7 mouse cellular contexts compared by ENCODE assay signal in genomic region chr8:116944385-116944696, GRCm38 (mm10). TPM values are rescaled to one million over a fixed set of nuclear protein-coding genes. Genes with fewer than 3 reads are reported as not detected.
A peak's percentile ranks its signal among the peaks of the same experiment; 100 is the strongest.
DNase-seq lines count a peak whose midpoint lies in the region; ATAC-seq and TF ChIP-seq lines count a peak whose summit lies in the region.

No protein-coding gene starts in this region.

- no peaks in the 10 kb centered on the region for H3K27me3 ChIP-seq in spleen, adult 2 months (ENCODE audit: control insufficient read depth, insufficient read depth, low read length)
- H3K27me3 ChIP-seq in forebrain, embryonic 14.5 days (replicated peaks; ENCODE audit: control insufficient read depth, insufficient read depth, low read length) = no peaks in the 10 kb centered on the region
- H3K27me3 ChIP-seq in liver, embryonic 13.5 days = no peaks in the 10 kb centered on the region
- H3K27me3 ChIP-seq in stomach, embryonic 16.5 days (ENCODE audit: control insufficient read depth, insufficient read depth, low read length) = no peaks in the 10 kb centered on the region

- ATAC-seq in forebrain, embryonic 14.5 days = no peak
- ATAC-seq in liver, embryonic 13.5 days (ENCODE audit: low read depth) = no peak
- ATAC-seq in stomach, embryonic 16.5 days (ENCODE audit: insufficient read depth, low FRiP score) = no peak

- H3K4me1 ChIP-seq in spleen, adult 2 months (ENCODE audit: control insufficient read depth, insufficient read depth, insufficient read length) = peaks cover 20% of the 10 kb centered on the region
- H3K4me1 ChIP-seq in forebrain, embryonic 14.5 days (ENCODE audit: control insufficient read depth, insufficient read depth, low read length) = peaks cover 8% of the 10 kb centered on the region
- H3K4me1 ChIP-seq in liver, embryonic 13.5 days (replicated peaks) = peaks cover 61% of the 10 kb centered on the region
- H3K4me1 ChIP-seq in stomach, embryonic 16.5 days (ENCODE audit: control insufficient read depth, insufficient read depth, low read length) = peaks cover 17% of the 10 kb centered on the region

- TF ChIP-seq POLR2A in spleen, adult 2 months (IDR thresholded peaks at IDR 0.05; ENCODE audit: low read depth, low read length) = no peak

- H3K4me3 ChIP-seq in spleen, adult 2 months (ENCODE audit: extremely low read depth, insufficient read depth, insufficient read length) = peak overlapping the region; percentile 99
- H3K4me3 ChIP-seq in forebrain, embryonic 14.5 days (ENCODE audit: low read depth, low read length) = peak overlapping the region; percentile 94
- peak overlapping the region; percentile 98 for H3K4me3 ChIP-seq in liver, embryonic 13.5 days (replicated peaks)
- H3K4me3 ChIP-seq in stomach, embryonic 16.5 days (replicated peaks; ENCODE audit: low read length) = peak overlapping the region; percentile 95

- 4% methylated on average over 4 of the region's 4 CpGs for WGBS in spleen, adult 2 months
- 12% methylated on average over 4 of the region's 4 CpGs for WGBS in forebrain, embryonic 14.5 days
- 10% methylated on average over 4 of the region's 4 CpGs for WGBS in liver, embryonic 13.5 days (ENCODE audit: insufficient replicate concordance)
- 12% methylated on average over 4 of the region's 4 CpGs for WGBS in stomach, embryonic 16.5 days

- H3K9ac ChIP-seq in forebrain, embryonic 14.5 days (ENCODE audit: low read length) = peak overlapping the region; percentile 87
- peak overlapping the region; percentile 90 for H3K9ac ChIP-seq in liver, embryonic 13.5 days
- peak overlapping the region; percentile 93 for H3K9ac ChIP-seq in stomach, embryonic 16.5 days (ENCODE audit: low read length)

- intact Hi-C loops in left cerebral cortex, postnatal 4 days (cut with DNase I) = no loop called here

- no peak for TF ChIP-seq CTCF in spleen, adult 2 months (IDR thresholded peaks at IDR 0.05; ENCODE audit: extremely low read depth, insufficient read depth, insufficient read length, insufficient replicate concordance)

- no peaks in the 10 kb centered on the region for H3K36me3 ChIP-seq in spleen, adult 2 months (ENCODE audit: control insufficient read depth, insufficient read depth, low read length)
- 0 out of 2 replicates have a peak, but pooled peaks cover 7% of the 10 kb centered on the region for H3K36me3 ChIP-seq in forebrain, embryonic 14.5 days (ENCODE audit: control insufficient read depth, insufficient read depth, low read length)
- H3K36me3 ChIP-seq in liver, embryonic 13.5 days = peaks cover 21% of the 10 kb centered on the region
- no peaks in the 10 kb centered on the region for H3K36me3 ChIP-seq in stomach, embryonic 16.5 days (ENCODE audit: control insufficient read depth, insufficient read depth, low read length)

- H3K9me3 ChIP-seq in forebrain, embryonic 14.5 days (replicated peaks; ENCODE audit: control insufficient read depth, low read length) = no peaks in the 10 kb centered on the region
- H3K9me3 ChIP-seq in liver, embryonic 13.5 days (replicated peaks) = no peaks in the 10 kb centered on the region
- H3K9me3 ChIP-seq in stomach, embryonic 16.5 days (replicated peaks; ENCODE audit: control insufficient read depth, low read length) = no peaks in the 10 kb centered on the region

- DNase-seq in spleen, adult 2 months (ENCODE audit: low read depth in 1 of 2, low spot score in 2 of 2) = no peak
- no peak for DNase-seq in spleen, postnatal 4 days (ENCODE audit: low spot score in 2 of 2)
- no peak for DNase-seq in forebrain, embryonic 14.5 days (ENCODE audit: low spot score)
- no peak for DNase-seq in liver, embryonic 13.5 days
- DNase-seq in cerebellum, postnatal 4 days (ENCODE audit: low spot score in 2 of 2) = no peak
- DNase-seq in left cerebral cortex, postnatal 4 days = no peak

- H3K27ac ChIP-seq in spleen, adult 2 months (ENCODE audit: insufficient read depth, low read length) = no peak overlapping the region
- H3K27ac ChIP-seq in forebrain, embryonic 14.5 days (ENCODE audit: low read depth, low read length) = no peak overlapping the region
- H3K27ac ChIP-seq in liver, embryonic 13.5 days = peak overlapping the region; percentile 79
- H3K27ac ChIP-seq in stomach, embryonic 16.5 days (ENCODE audit: low read length) = peak overlapping the region; percentile 38; the same call in 1 of the 2 replicates

- H3K4me2 ChIP-seq in forebrain, embryonic 14.5 days (ENCODE audit: low read length) = peak overlapping the region; percentile 95
- peak overlapping the region; percentile 98 for H3K4me2 ChIP-seq in liver, embryonic 13.5 days
- H3K4me2 ChIP-seq in stomach, embryonic 16.5 days (ENCODE audit: low read depth, low read length) = peak overlapping the region; percentile 94

RNA-seq across cellular contexts. Expression of gene Atmin, which starts 1.1 kb away (rescaled TPM):
- polyA plus RNA-seq in spleen, adult 2 months (2012; rRNA removed) = 10.2 and 13.0 TPM in 2 replicates
- 16.4 and 16.9 TPM in 2 replicates for polyA plus RNA-seq in forebrain, embryonic 14.5 days (2014; fragmentation: Nextera tagmentation; extraction: Ambion mirVana)
- polyA plus RNA-seq in liver, embryonic 13.5 days (2015; fragmentation: Nextera tagmentation; extraction: Ambion mirVana) = 4.6 and 5.2 TPM in 2 replicates
- polyA plus RNA-seq in stomach, embryonic 16.5 days (2015; fragmentation: Nextera tagmentation; extraction: Ambion mirVana) = 9.0 and 9.6 TPM in 2 replicates
- total RNA-seq in left cerebral cortex, postnatal 4 days (2021) = 10 to 100 TPM; 27.7 to 30.1 TPM

RNA-seq across cellular contexts. Expression of gene Cenpn, which starts 22.8 kb away (rescaled TPM):
- polyA plus RNA-seq in spleen, adult 2 months (2012; rRNA removed) = 2.2 and 3.0 TPM in 2 replicates
- 18.5 and 23.7 TPM in 2 replicates for polyA plus RNA-seq in forebrain, embryonic 14.5 days (2014; fragmentation: Nextera tagmentation; extraction: Ambion mirVana)
- polyA plus RNA-seq in liver, embryonic 13.5 days (2015; fragmentation: Nextera tagmentation; extraction: Ambion mirVana) = 33.2 and 36.2 TPM in 2 replicates
- polyA plus RNA-seq in stomach, embryonic 16.5 days (2015; fragmentation: Nextera tagmentation; extraction: Ambion mirVana) = 27.9 and 28.1 TPM in 2 replicates
- 1 to 10 TPM; 3.8 to 4.7 TPM for total RNA-seq in left cerebral cortex, postnatal 4 days (2021)

RNA-seq across cellular contexts. Expression of gene Cmc2, which starts 23.1 kb away (rescaled TPM):
- polyA plus RNA-seq in spleen, adult 2 months (2012; rRNA removed) = 3.4 TPM in 2 replicates
- polyA plus RNA-seq in forebrain, embryonic 14.5 days (2014; fragmentation: Nextera tagmentation; extraction: Ambion mirVana) = 43.1 and 52.6 TPM in 2 replicates
- 89.0 and 93.9 TPM in 2 replicates for polyA plus RNA-seq in liver, embryonic 13.5 days (2015; fragmentation: Nextera tagmentation; extraction: Ambion mirVana)
- polyA plus RNA-seq in stomach, embryonic 16.5 days (2015; fragmentation: Nextera tagmentation; extraction: Ambion mirVana) = 62.3 and 72.0 TPM in 2 replicates
- total RNA-seq in left cerebral cortex, postnatal 4 days (2021) = 1 to 10 TPM; 7.7 to 9.8 TPM

RNA-seq across cellular contexts. Expression of gene 1700030J22Rik, which starts 34.4 kb away (rescaled TPM):
- polyA plus RNA-seq in spleen, adult 2 months (2012; rRNA removed) = 0.05 and 0.18 TPM in 2 replicates
- polyA plus RNA-seq in forebrain, embryonic 14.5 days (2014; fragmentation: Nextera tagmentation; extraction: Ambion mirVana) = 3.9 TPM in 2 replicates
- polyA plus RNA-seq in liver, embryonic 13.5 days (2015; fragmentation: Nextera tagmentation; extraction: Ambion mirVana) = 0.44 and 0.53 TPM in 2 replicates
- 1.3 and 2.0 TPM in 2 replicates for polyA plus RNA-seq in stomach, embryonic 16.5 days (2015; fragmentation: Nextera tagmentation; extraction: Ambion mirVana)
- 10 to 100 TPM; 11.9 to 13.3 TPM for total RNA-seq in left cerebral cortex, postnatal 4 days (2021)

RNA-seq across cellular contexts. Expression of gene Gcsh, which starts 49.0 kb away (rescaled TPM):
- 4.0 and 5.5 TPM in 2 replicates for polyA plus RNA-seq in spleen, adult 2 months (2012; rRNA removed)
- 85.8 and 112 TPM in 2 replicates for polyA plus RNA-seq in forebrain, embryonic 14.5 days (2014; fragmentation: Nextera tagmentation; extraction: Ambion mirVana)
- polyA plus RNA-seq in liver, embryonic 13.5 days (2015; fragmentation: Nextera tagmentation; extraction: Ambion mirVana) = 90.2 and 91.0 TPM in 2 replicates
- 118 and 130 TPM in 2 replicates for polyA plus RNA-seq in stomach, embryonic 16.5 days (2015; fragmentation: Nextera tagmentation; extraction: Ambion mirVana)
- 10 to 100 TPM; 34.8 to 39.4 TPM for total RNA-seq in left cerebral cortex, postnatal 4 days (2021)

Comparison
In these comparisons a context has a peak if more than half of its experiments do, and no peak if none do; other contexts are left out.
1. H3K27ac ChIP-seq: peak in liver, embryonic 13.5 days (single experiment) and stomach, embryonic 16.5 days (single experiment); none in spleen, adult 2 months (single experiment) and forebrain, embryonic 14.5 days (single experiment).
2. RNA of gene Cmc2, which starts 23.1 kb away (polyA plus RNA-seq): 89.0 to 93.9 TPM in liver, embryonic 13.5 days, 62.3 to 72.0 TPM in stomach, embryonic 16.5 days and 43.1 to 52.6 TPM in forebrain, embryonic 14.5 days; 3.4 TPM in spleen, adult 2 months; every median in the first group is over 10 times any median in the second.
3. Peak in every context shown above with its lines, with median percentiles within 50 percentile points of each other: H3K4me3 ChIP-seq, H3K4me2 ChIP-seq and H3K9ac ChIP-seq.